Mouse (Mus musculus) erythroid progenitor cell, adult 5-6 weeks (primary cell): ENCODE data around the gene Hoxb3. TPM values are rescaled to one million over a fixed set of nuclear protein-coding genes. Genes with fewer than 3 reads are reported as not detected.

ENCODE experiments used
- ATAC-seq: replicated peaks from 2 replicates; pipeline ENCODE4 v1.8.0; 2016; ENCODE audit warnings: moderate number of reproducible peaks, mild to moderate bottlenecking, moderate TSS enrichment, inconsistent platforms; ENCODE audit not compliant: poor library complexity, low FRiP score, severe bottlenecking
- total RNA-seq, 2 experiments: library from RNA; stranded (forward) in 1 of 2; stranded (reverse) in 1 of 2; fragments of 150-400 nt in 1 of 2; fragments of 186-747, 209-891 nt in 1 of 2; gene quantifications; 2 replicates each; pipeline versions ENCODE4 v1.2.3 to v1.2.4; 2015 to 2017; ENCODE audit warnings: low replicate concordance in 2 of 2

Gene Hoxb3
- total RNA-seq, 2 experiments from 2014 or later: not detected

- no peak for ATAC-seq
Measured at GRCm38 (mm10) chr11:96287411-96287810, 35.7 kb upstream of the Hoxb3 start.

- no peak for ATAC-seq
Measured at GRCm38 (mm10) chr11:96288455-96289221, 34.5 kb upstream of the Hoxb3 start.

GRCm38 (mm10) chr11:96289293-96289692, 33.8 kb upstream of the Hoxb3 start:
- ATAC-seq: no peak

GRCm38 (mm10) chr11:96289837-96290236, 33.3 kb upstream of the Hoxb3 start:
- no peak for ATAC-seq

- no peak for ATAC-seq
Measured at GRCm38 (mm10) chr11:96290705-96291355, 32.3 kb upstream of the Hoxb3 start.

- ATAC-seq: no peak
Measured at GRCm38 (mm10) chr11:96291681-96292564, 31.2 kb upstream of the Hoxb3 start, which contains the start of gene Hoxb6. Hoxb6 (plus strand) TSS chr11:96292476.

- ATAC-seq: no peak
Measured at GRCm38 (mm10) chr11:96292565-96293301, 30.4 kb upstream of the Hoxb3 start.

- ATAC-seq: no peak
Measured at GRCm38 (mm10) chr11:96293302-96293921, 29.7 kb upstream of the Hoxb3 start.

- ATAC-seq: no peak
Measured at GRCm38 (mm10) chr11:96294245-96295091, 28.7 kb upstream of the Hoxb3 start.

GRCm38 (mm10) chr11:96295092-96295835, 27.9 kb upstream of the Hoxb3 start:
- ATAC-seq: no peak

- no peak for ATAC-seq
Measured at GRCm38 (mm10) chr11:96296997-96297396, 26.1 kb upstream of the Hoxb3 start.

GRCm38 (mm10) chr11:96297428-96297827, 25.7 kb upstream of the Hoxb3 start:
- no peak for ATAC-seq

GRCm38 (mm10) chr11:96297968-96298635, 25.0 kb upstream of the Hoxb3 start:
- ATAC-seq: no peak

GRCm38 (mm10) chr11:96298895-96299667, 24.0 kb upstream of the Hoxb3 start:
- ATAC-seq: no peak

GRCm38 (mm10) chr11:96299781-96300180, 23.3 kb upstream of the Hoxb3 start:
- no peak for ATAC-seq

GRCm38 (mm10) chr11:96300354-96301063, 22.6 kb upstream of the Hoxb3 start:
- ATAC-seq: no peak
